Mouse (Mus musculus) liver, postnatal 0 days (tissue): ENCODE data around the gene Prss8. TPM values are rescaled to one million over a fixed set of nuclear protein-coding genes. Genes with fewer than 3 reads are reported as not detected.

Experiments used
- ATAC-seq: fragments of 200-750 bp; cut with Nextera tagmentation; 2 replicates; pipeline ENCODE4 v1.8.0; 2017; ENCODE audit warnings: mild to moderate bottlenecking, moderate library complexity
- DNase-seq: peaks from one replicate; pipeline ENCODE4 v3.0.0-alpha.2; 2016
- H3K27ac ChIP-seq: fragments of 300-500 bp; sonication (generic); 2 replicates; pipeline ENCODE4 v1.5.1; 2014; ENCODE audit warnings: antibody characterized with exemption, moderate library complexity, mild to moderate bottlenecking, low read depth
- H3K27me3 ChIP-seq: fragments of 300-500 bp; sonication (generic); 2 replicates; pipeline ENCODE4 v1.6.1; 2014; ENCODE audit warnings: low read length, control low read depth, mixed read lengths; ENCODE audit not compliant: insufficient read depth
- H3K36me3 ChIP-seq: fragments of 300-500 bp; sonication (generic); replicated peaks from 2 replicates; pipeline ENCODE4 v1.6.1; 2014; ENCODE audit warnings: mild to moderate bottlenecking, control low read depth, low read length, moderate library complexity, mixed read lengths; ENCODE audit not compliant: insufficient read depth
- H3K4me1 ChIP-seq: fragments of 300-500 bp; sonication (generic); 2 replicates; pipeline ENCODE4 v1.6.1; 2014; ENCODE audit warnings: antibody characterized with exemption, mild to moderate bottlenecking, control low read depth; ENCODE audit not compliant: insufficient read depth
- H3K4me2 ChIP-seq: fragments of 300-500 bp; sonication (generic); 2 replicates; pipeline ENCODE4 v1.6.1; 2014; ENCODE audit warnings: low read depth, mild to moderate bottlenecking, low read length, moderate library complexity, mixed read lengths
- H3K4me3 ChIP-seq: fragments of 300-500 bp; sonication (generic); 2 replicates; pipeline ENCODE4 v1.5.1; 2014; ENCODE audit warnings: low read depth, low read length
- H3K9ac ChIP-seq: fragments of 300-500 bp; sonication (generic); replicated peaks from 2 replicates; pipeline ENCODE4 v1.6.1; 2014; ENCODE audit warnings: mild to moderate bottlenecking, moderate library complexity
- H3K9me3 ChIP-seq: fragments of 300-500 bp; sonication (generic); 2 replicates; pipeline ENCODE4 v1.6.1; 2016; ENCODE audit warnings: mild to moderate bottlenecking, control low read depth, low read length, mixed read lengths
- CTCF ChIP-seq: sonication (generic); IDR thresholded peaks from 2 replicates; pipeline ENCODE4 v1.5.1; 2016; ENCODE audit warnings: antibody characterized with exemption, low read depth
- EP300 ChIP-seq: IDR thresholded peaks from 2 replicates; pipeline ENCODE4 v1.6.1; 2016; ENCODE audit warnings: antibody characterized with exemption, low read depth, mild to moderate bottlenecking
- WGBS: fragments of 180-500 bp; shearing (Covaris S2); extraction: QIAGEN DNeasy Blood & Tissue Kit; methylation state at CpG from one replicate; pipeline ENCODE4 v1.1.7; 2014; ENCODE audit not compliant: insufficient replicate concordance; 5-methylcytosine and 5-hydroxymethylcytosine counted together
- polyA plus RNA-seq: library from polyadenylated mRNA; unstranded; fragments of >200 nt; fragmentation: Nextera tagmentation; extraction: Ambion mirVana; gene quantifications from 2 replicates; pipeline ENCODE4 v1.2.1, GENCODE M21; 2015

Prss8 gene
- polyA plus RNA-seq, 1 experiment from 2014 or later: 13.7 TPM

- Histone ChIP-seq H3K36me3 (peaks cover 4% of the 10 kb centered on the region; the same call in 1 of the 2 replicates), H3K9ac (peak within 1 kb of the TSS; percentile 73), H3K4me1 (peaks cover 28% of the 10 kb centered on the region), H3K4me2 (peak within 1 kb of the TSS; percentile 90), H3K4me3 (peak within 1 kb of the TSS; percentile 64), H3K27me3 (no peaks in the 10 kb centered on the region), H3K27ac (peak within 1 kb of the TSS; percentile 92), H3K9me3 (no peaks in the 10 kb centered on the region)
- TF ChIP-seq CTCF (peak; percentile 68), EP300 (peak; percentile 23; the same call in 1 of the 2 replicates)
- ATAC-seq (peak; percentile 91), DNase-seq (peak; percentile 95)
- WGBS: 1% methylated on average over 26 of the region's 26 CpGs
Measured at GRCm38 (mm10) chr7:127895442-127895841, 34.5 kb downstream of the Prss8 start, which contains the start of the genes Gm21974 and Vkorc1. TSS of gene Gm21974 (minus strand) at chr7:127895454. TSS of gene Vkorc1 (minus strand) at chr7:127895617.

- Histone ChIP-seq H3K4me2 (peak overlapping the region; percentile 90), H3K27ac (peak overlapping the region; percentile 92), H3K27me3 (no peaks in the 10 kb centered on the region), H3K4me3 (peak overlapping the region; percentile 64), H3K9me3 (no peaks in the 10 kb centered on the region), H3K4me1 (peaks cover 18% of the 10 kb centered on the region), H3K9ac (peak overlapping the region; percentile 73), H3K36me3 (peaks cover 7% of the 10 kb centered on the region)
- 69% methylated on average over 5 of the region's 5 CpGs for WGBS
- peak; percentile 46 for ATAC-seq
- DNase-seq: peak; percentile 59
- TF ChIP-seq EP300 (no peak), CTCF (no peak; the same call in 1 of the 2 replicates)
Measured at GRCm38 (mm10) chr7:127894480-127894879, 35.4 kb downstream of the Prss8 start.

GRCm38 (mm10) chr7:127890798-127891197 is 39.1 kb downstream of the Prss8 start, which contains the start of gene Prss53:
TSS of gene Prss53 (minus strand) at chr7:127890970.
- Histone ChIP-seq H3K4me2 (no peak within 1 kb of the TSS), H3K9ac (no peak within 1 kb of the TSS; the same call in 1 of the 2 replicates), H3K27ac (no peak within 1 kb of the TSS), H3K27me3 (no peaks in the 10 kb centered on the region), H3K36me3 (peaks cover 30% of the 10 kb centered on the region), H3K9me3 (no peaks in the 10 kb centered on the region), H3K4me3 (no peak within 1 kb of the TSS), H3K4me1 (peaks cover 2% of the 10 kb centered on the region)
- TF ChIP-seq EP300 (no peak), CTCF (no peak)
- DNase-seq (peak; percentile 66), ATAC-seq (no peak)
- WGBS: 46% methylated on average over 4 of the region's 4 CpGs

GRCm38 (mm10) chr7:127888821-127889220 is 41.1 kb downstream of the Prss8 start:
- Histone ChIP-seq H3K4me1 (peaks cover 4% of the 10 kb centered on the region; the same call in 1 of the 2 replicates), H3K9ac (no peak overlapping the region), H3K4me2 (no peak overlapping the region), H3K27ac (no peak overlapping the region), H3K4me3 (no peak overlapping the region), H3K27me3 (no peaks in the 10 kb centered on the region), H3K36me3 (peaks cover 43% of the 10 kb centered on the region), H3K9me3 (no peaks in the 10 kb centered on the region)
- TF ChIP-seq EP300 (no peak), CTCF (no peak)
- ATAC-seq: no peak
- DNase-seq: no peak
- 47% methylated on average over 3 of the region's 3 CpGs for WGBS

GRCm38 (mm10) chr7:127887781-127888180 is 42.1 kb downstream of the Prss8 start:
- Histone ChIP-seq H3K9ac (no peak overlapping the region), H3K27me3 (no peaks in the 10 kb centered on the region), H3K4me2 (no peak overlapping the region), H3K36me3 (peaks cover 53% of the 10 kb centered on the region), H3K4me1 (peaks cover 5% of the 10 kb centered on the region; the same call in 1 of the 2 replicates), H3K27ac (no peak overlapping the region), H3K4me3 (no peak overlapping the region), H3K9me3 (no peaks in the 10 kb centered on the region)
- DNase-seq: no peak
- no peak for ATAC-seq
- WGBS: 78% methylated on average over 3 of the region's 3 CpGs
- TF ChIP-seq CTCF (no peak), EP300 (no peak)

GRCm38 (mm10) chr7:127887191-127887590 is 42.7 kb downstream of the Prss8 start:
- ATAC-seq (no peak), DNase-seq (no peak)
- 80% methylated on average over 8 of the region's 8 CpGs for WGBS
- H3K4me1 ChIP-seq: peaks cover 5% of the 10 kb centered on the region; the same call in 1 of the 2 replicates
- no peak overlapping the region for H3K9ac ChIP-seq
- TF ChIP-seq CTCF (no peak), EP300 (no peak)
- H3K27ac ChIP-seq: no peak overlapping the region
- no peaks in the 10 kb centered on the region for H3K9me3 ChIP-seq
- H3K4me3 ChIP-seq: no peak overlapping the region
- H3K27me3 ChIP-seq: no peaks in the 10 kb centered on the region
- H3K4me2 ChIP-seq: no peak overlapping the region
- H3K36me3 ChIP-seq: peaks cover 55% of the 10 kb centered on the region
